Mouse (Mus musculus) stomach, embryonic 15.5 days (tissue): ENCODE measurements around the gene Nova2. TPM values are rescaled to one million over a fixed set of nuclear protein-coding genes. Genes with fewer than 3 reads are reported as not detected.

Experiments
- ATAC-seq: fragments of 200-750 bp; cut with Nextera tagmentation; 2 replicates; pipeline ENCODE4 v1.8.0; 2017; ENCODE audit warnings: low read depth, moderate number of reproducible peaks, moderate TSS enrichment; ENCODE audit not compliant: insufficient read depth, low FRiP score
- H3K27ac ChIP-seq: fragments of 300-500 bp; sonication (generic); 2 replicates; pipeline ENCODE4 v1.5.1; 2015; ENCODE audit warnings: mild to moderate bottlenecking, inconsistent platforms
- H3K27me3 ChIP-seq: fragments of 300-500 bp; sonication (generic); replicated peaks from 2 replicates; pipeline ENCODE4 v1.6.1; 2015; ENCODE audit warnings: inconsistent platforms
- H3K36me3 ChIP-seq: fragments of 300-500 bp; sonication (generic); 2 replicates; pipeline ENCODE4 v1.6.1; 2015; ENCODE audit warnings: inconsistent platforms
- H3K4me1 ChIP-seq: fragments of 300-500 bp; sonication (generic); 2 replicates; pipeline ENCODE4 v1.6.1; 2015; ENCODE audit warnings: inconsistent platforms
- H3K4me2 ChIP-seq: fragments of 300-500 bp; sonication (generic); 2 replicates; pipeline ENCODE4 v1.6.1; 2015; ENCODE audit warnings: mild to moderate bottlenecking, inconsistent platforms
- H3K4me3 ChIP-seq: fragments of 300-500 bp; sonication (generic); replicated peaks from 2 replicates; pipeline ENCODE4 v1.5.1; 2015; ENCODE audit warnings: inconsistent platforms
- H3K9ac ChIP-seq: fragments of 300-500 bp; sonication (generic); 2 replicates; pipeline ENCODE4 v1.6.1; 2015; ENCODE audit warnings: inconsistent platforms
- H3K9me3 ChIP-seq: fragments of 300-500 bp; sonication (generic); 2 replicates; pipeline ENCODE4 v1.6.1; 2016; ENCODE audit warnings: inconsistent platforms
- WGBS: fragments of 180-500 bp; shearing (Covaris S2); methylation state at CpG from one replicate; pipeline ENCODE4 v1.1.7; 2015; 5-methylcytosine and 5-hydroxymethylcytosine counted together
- polyA plus RNA-seq: library from polyadenylated mRNA; unstranded; fragments of >200 nt; fragmentation: Nextera tagmentation; extraction: Ambion mirVana; gene quantifications from 2 replicates; pipeline ENCODE4 v1.2.1, GENCODE M21; 2015

Nova2 gene
- polyA plus RNA-seq, 1 experiment from 2014 or later: 0.63 TPM

GRCm38 (mm10) chr7:18926041-18926790 is 528 bp downstream of the Nova2 start:
- H3K27me3 ChIP-seq: peaks cover 44% of the 10 kb centered on the region
- H3K4me2 ChIP-seq: peak overlapping the region; percentile 94
- no peaks in the 10 kb centered on the region for H3K9me3 ChIP-seq
- WGBS: 3% methylated on average over 38 of the region's 42 CpGs
- ATAC-seq: peak; percentile 18; the same call in 1 of the 2 replicates
- H3K4me3 ChIP-seq: peak overlapping the region; percentile 51
- H3K27ac ChIP-seq: no peak overlapping the region
- H3K9ac ChIP-seq: 0 out of 2 replicates have a peak overlapping the region, but pooled peaks have one; percentile 22
- H3K4me1 ChIP-seq: peaks cover 9% of the 10 kb centered on the region
- no peaks in the 10 kb centered on the region for H3K36me3 ChIP-seq

- ATAC-seq: no peak
- WGBS: 43% methylated on average over 6 of the region's 6 CpGs
- Histone ChIP-seq H3K9ac (no peak overlapping the region), H3K27me3 (peaks cover 44% of the 10 kb centered on the region), H3K27ac (no peak overlapping the region), H3K9me3 (no peaks in the 10 kb centered on the region), H3K36me3 (no peaks in the 10 kb centered on the region), H3K4me1 (peaks cover 9% of the 10 kb centered on the region), H3K4me2 (peak overlapping the region; percentile 94), H3K4me3 (peak overlapping the region; percentile 51)
Observed at GRCm38 (mm10) chr7:18926911-18927310, 1.2 kb downstream of the Nova2 start.

GRCm38 (mm10) chr7:18927759-18928158 is 2.1 kb downstream of the Nova2 start:
- no peak overlapping the region for H3K9ac ChIP-seq
- H3K36me3 ChIP-seq: no peaks in the 10 kb centered on the region
- peaks cover 44% of the 10 kb centered on the region for H3K27me3 ChIP-seq
- H3K4me1 ChIP-seq: peaks cover 9% of the 10 kb centered on the region
- H3K4me2 ChIP-seq: no peak overlapping the region
- no peaks in the 10 kb centered on the region for H3K9me3 ChIP-seq
- no peak for ATAC-seq
- 31% methylated on average over 3 of the region's 3 CpGs for WGBS
- H3K4me3 ChIP-seq: no peak overlapping the region
- no peak overlapping the region for H3K27ac ChIP-seq

GRCm38 (mm10) chr7:18942376-18942775 is 16.7 kb downstream of the Nova2 start:
- no peaks in the 10 kb centered on the region for H3K27me3 ChIP-seq
- WGBS: 19% methylated on average over 1 of the region's 1 CpGs
- H3K4me2 ChIP-seq: no peak overlapping the region
- no peak overlapping the region for H3K9ac ChIP-seq
- no peak overlapping the region for H3K4me3 ChIP-seq
- no peaks in the 10 kb centered on the region for H3K4me1 ChIP-seq
- ATAC-seq: no peak
- H3K27ac ChIP-seq: no peak overlapping the region
- H3K36me3 ChIP-seq: no peaks in the 10 kb centered on the region
- no peaks in the 10 kb centered on the region for H3K9me3 ChIP-seq

GRCm38 (mm10) chr7:18942815-18943214 is 17.1 kb downstream of the Nova2 start:
- 48% methylated on average over 9 of the region's 9 CpGs for WGBS
- no peak for ATAC-seq
- Histone ChIP-seq H3K9me3 (no peaks in the 10 kb centered on the region), H3K9ac (no peak overlapping the region), H3K4me3 (no peak overlapping the region), H3K4me2 (no peak overlapping the region), H3K27me3 (no peaks in the 10 kb centered on the region), H3K36me3 (no peaks in the 10 kb centered on the region), H3K4me1 (no peaks in the 10 kb centered on the region), H3K27ac (no peak overlapping the region)

GRCm38 (mm10) chr7:18948151-18948550 is 22.5 kb downstream of the Nova2 start:
- Histone ChIP-seq H3K27me3 (no peaks in the 10 kb centered on the region), H3K9me3 (no peaks in the 10 kb centered on the region), H3K9ac (no peak overlapping the region), H3K4me3 (no peak overlapping the region), H3K36me3 (no peaks in the 10 kb centered on the region), H3K4me1 (no peaks in the 10 kb centered on the region), H3K27ac (no peak overlapping the region), H3K4me2 (no peak overlapping the region)
- WGBS: 57% methylated on average over 6 of the region's 6 CpGs
- ATAC-seq: peak; percentile 59

- Histone ChIP-seq H3K36me3 (no peaks in the 10 kb centered on the region), H3K9me3 (no peaks in the 10 kb centered on the region), H3K9ac (no peak overlapping the region), H3K4me1 (no peaks in the 10 kb centered on the region), H3K4me2 (no peak overlapping the region), H3K27ac (no peak overlapping the region), H3K4me3 (no peak overlapping the region), H3K27me3 (no peaks in the 10 kb centered on the region)
- no peak for ATAC-seq
- WGBS: 30% methylated on average over 12 of the region's 12 CpGs
Observed at GRCm38 (mm10) chr7:18949781-18950522, 24.3 kb downstream of the Nova2 start.

- Histone ChIP-seq H3K4me3 (no peak overlapping the region), H3K27me3 (no peaks in the 10 kb centered on the region), H3K9me3 (no peaks in the 10 kb centered on the region), H3K4me1 (no peaks in the 10 kb centered on the region), H3K9ac (no peak overlapping the region), H3K36me3 (no peaks in the 10 kb centered on the region), H3K4me2 (no peak overlapping the region), H3K27ac (no peak overlapping the region)
- WGBS: 24% methylated on average over 18 of the region's 18 CpGs
- ATAC-seq: no peak
Observed at GRCm38 (mm10) chr7:18950523-18951315, 25.0 kb downstream of the Nova2 start.

GRCm38 (mm10) chr7:18951397-18951796 is 25.7 kb downstream of the Nova2 start:
- no peak for ATAC-seq
- H3K4me2 ChIP-seq: no peak overlapping the region
- H3K9me3 ChIP-seq: no peaks in the 10 kb centered on the region
- 0 out of 2 replicates have a peak, but pooled peaks cover 2% of the 10 kb centered on the region for H3K27me3 ChIP-seq
- H3K27ac ChIP-seq: no peak overlapping the region
- WGBS: 12% methylated on average over 15 of the region's 15 CpGs
- H3K36me3 ChIP-seq: no peaks in the 10 kb centered on the region
- H3K4me3 ChIP-seq: no peak overlapping the region
- H3K9ac ChIP-seq: no peak overlapping the region
- H3K4me1 ChIP-seq: no peaks in the 10 kb centered on the region

- under 1% methylated on average over 75 of the region's 107 CpGs for WGBS
- H3K9ac ChIP-seq: peak overlapping the region; percentile 44; the same call in 1 of the 2 replicates
- H3K27ac ChIP-seq: no peak overlapping the region
- no peaks in the 10 kb centered on the region for H3K36me3 ChIP-seq
- no peaks in the 10 kb centered on the region for H3K9me3 ChIP-seq
- ATAC-seq: peak; percentile 83
- H3K27me3 ChIP-seq: peaks cover 53% of the 10 kb centered on the region
- peaks cover 18% of the 10 kb centered on the region for H3K4me1 ChIP-seq
- H3K4me2 ChIP-seq: peak overlapping the region; percentile 99
- peak overlapping the region; percentile 67 for H3K4me3 ChIP-seq
Observed at GRCm38 (mm10) chr7:18957569-18958383, 32.1 kb downstream of the Nova2 start.

- peak overlapping the region; percentile 67 for H3K4me3 ChIP-seq
- H3K27ac ChIP-seq: no peak overlapping the region
- H3K9ac ChIP-seq: peak overlapping the region; percentile 44; the same call in 1 of the 2 replicates
- no peaks in the 10 kb centered on the region for H3K36me3 ChIP-seq
- no peak for ATAC-seq
- 3% methylated on average over 20 of the region's 21 CpGs for WGBS
- H3K9me3 ChIP-seq: no peaks in the 10 kb centered on the region
- peaks cover 21% of the 10 kb centered on the region for H3K4me1 ChIP-seq
- peaks cover 58% of the 10 kb centered on the region for H3K27me3 ChIP-seq
- peak overlapping the region; percentile 99 for H3K4me2 ChIP-seq
Observed at GRCm38 (mm10) chr7:18958384-18958766, 32.7 kb downstream of the Nova2 start.
